Mouse (Mus musculus) heart, adult 2 months (tissue): ENCODE data around the gene Olfr91. TPM values are rescaled to one million over a fixed set of nuclear protein-coding genes. Genes with fewer than 3 reads are reported as not detected.
A peak's percentile ranks its signal among the peaks of the same experiment; 100 is the strongest.

Experiments
- DNase-seq, 2 experiments: peaks; one replicate each; pipeline ENCODE4 v3.0.0; 2021
- H3K27ac ChIP-seq: fragments of 200-600 bp; 2 replicates; pipeline ENCODE4 v1.8.1; 2022
- H3K27me3 ChIP-seq: fragments of 200-500 bp; 2 replicates; pipeline ENCODE4 v1.6.1; 2012; ENCODE audit warnings: mild to moderate bottlenecking, low read length, inconsistent platforms, mixed read lengths; ENCODE audit not compliant: control insufficient read depth, insufficient read depth
- H3K36me3 ChIP-seq: fragments of 200-500 bp; 2 replicates; pipeline ENCODE4 v1.6.1; 2012; ENCODE audit warnings: low read length, inconsistent platforms; ENCODE audit not compliant: control insufficient read depth, insufficient read depth
- H3K4me1 ChIP-seq: fragments of 200-500 bp; 2 replicates; pipeline ENCODE4 v1.6.1; 2011; ENCODE audit warnings: low read length; ENCODE audit not compliant: control insufficient read depth, insufficient read depth
- H3K4me3 ChIP-seq: fragments of 200-600 bp; 2 replicates; pipeline ENCODE4 v1.8.1; 2022
- H3K79me2 ChIP-seq: fragments of 200-500 bp; replicated peaks from 2 replicates; pipeline ENCODE4 v1.6.1; 2012; ENCODE audit warnings: mild to moderate bottlenecking, inconsistent platforms, low read length, moderate library complexity, mixed read lengths; ENCODE audit not compliant: control insufficient read depth, insufficient read depth
- H3K9ac ChIP-seq: fragments of 200-500 bp; 2 replicates; pipeline ENCODE4 v1.6.1; 2012; ENCODE audit warnings: low read depth, mild to moderate bottlenecking, control low read depth, inconsistent platforms, low read length, mixed read lengths
- CTCF ChIP-seq: fragments of 200-600 bp; IDR thresholded peaks from 2 replicates; pipeline ENCODE4 v1.8.1; 2022; ENCODE audit warnings: antibody characterized with exemption, mild to moderate bottlenecking, moderate library complexity
- EP300 ChIP-seq: fragments of 200-500 bp; IDR thresholded peaks from 2 replicates; pipeline ENCODE4 v1.6.1; 2011; ENCODE audit warnings: low read depth, low read length, control low read depth; ENCODE audit not compliant: insufficient read depth
- POLR2A ChIP-seq: fragments of 200-500 bp; IDR thresholded peaks from 2 replicates; pipeline ENCODE4 v1.6.1; 2011; ENCODE audit warnings: mild to moderate bottlenecking, low read depth, low read length, control low read depth; ENCODE audit not compliant: insufficient read depth
- WGBS: fragments of 180-500 bp; shearing (Covaris S2); methylation state at CpG from one replicate; pipeline ENCODE4 v1.1.7; 2018; 5-methylcytosine and 5-hydroxymethylcytosine counted together
- intact Hi-C: fragments of 180-260 bp; cut with DNase I; formaldehyde crosslinking; loops from one replicate; pipeline ENCODE4 v1.15.1; 2025
- polyA plus RNA-seq: library from polyadenylated mRNA; depleted of rRNA; stranded (reverse); fragments of >200 nt; gene quantifications from 2 replicates; pipeline ENCODE4 v1.2.3, GENCODE M21; 2012
- total RNA-seq, 2 experiments: library from RNA; stranded (reverse); gene quantifications; 2 replicates each; pipeline ENCODE4 v1.2.3; 2021

The Olfr91 gene
- total and polyA plus RNA-seq, 3 experiments = not detected

GRCm38 (mm10) chr17:37084632-37085031 lies 13.4 kb downstream of the Olfr91 start:
- H3K79me2 ChIP-seq = no peaks in the 10 kb centered on the region
- H3K4me1 ChIP-seq = no peaks in the 10 kb centered on the region
- H3K9ac ChIP-seq = no peak overlapping the region
- intact Hi-C loops = no loop called here
- no peaks in the 10 kb centered on the region for H3K27me3 ChIP-seq
- no peaks in the 10 kb centered on the region for H3K36me3 ChIP-seq
- WGBS = 65% methylated on average over 5 of the region's 5 CpGs
- H3K4me3 ChIP-seq = no peak overlapping the region
- no peak for DNase-seq
- TF ChIP-seq CTCF (peak; percentile 46), EP300 (no peak)
- no peak overlapping the region for H3K27ac ChIP-seq

GRCm38 (mm10) chr17:37083327-37083726 lies 14.8 kb downstream of the Olfr91 start:
- Histone ChIP-seq H3K9ac (no peak overlapping the region), H3K36me3 (no peaks in the 10 kb centered on the region), H3K79me2 (no peaks in the 10 kb centered on the region), H3K4me1 (no peaks in the 10 kb centered on the region), H3K4me3 (no peak overlapping the region), H3K27me3 (no peaks in the 10 kb centered on the region), H3K27ac (no peak overlapping the region)
- WGBS = 2% methylated on average over 8 of the region's 8 CpGs
- intact Hi-C loops = loop anchor here (1.0 kb wide), 1 partner anchor 120 kb away; no protein-coding TSS in a partner anchor
- peak; percentile 27 to 52 for DNase-seq
- peak; percentile 77 for TF ChIP-seq CTCF
- TF ChIP-seq POLR2A = no peak
- peak; percentile 69; the same call in 1 of the 2 replicates for TF ChIP-seq EP300

GRCm38 (mm10) chr17:37081659-37082058 lies 16.4 kb downstream of the Olfr91 start:
- H3K4me3 ChIP-seq = no peak overlapping the region
- H3K79me2 ChIP-seq = no peaks in the 10 kb centered on the region
- no peaks in the 10 kb centered on the region for H3K4me1 ChIP-seq
- H3K36me3 ChIP-seq = no peaks in the 10 kb centered on the region
- WGBS = 91% methylated on average over 4 of the region's 4 CpGs
- no peak for TF ChIP-seq EP300
- no peak for TF ChIP-seq CTCF
- no peak for TF ChIP-seq POLR2A
- intact Hi-C loops = no loop called here
- no peaks in the 10 kb centered on the region for H3K27me3 ChIP-seq
- no peak overlapping the region for H3K9ac ChIP-seq
- DNase-seq = no peak
- H3K27ac ChIP-seq = no peak overlapping the region

GRCm38 (mm10) chr17:37080119-37080518 lies 18.0 kb downstream of the Olfr91 start:
- Histone ChIP-seq H3K4me1 (no peaks in the 10 kb centered on the region), H3K27me3 (no peaks in the 10 kb centered on the region), H3K27ac (no peak overlapping the region), H3K79me2 (no peaks in the 10 kb centered on the region), H3K36me3 (no peaks in the 10 kb centered on the region), H3K9ac (no peak overlapping the region), H3K4me3 (no peak overlapping the region)
- 14% methylated on average over 5 of the region's 5 CpGs for WGBS
- TF ChIP-seq EP300 = no peak
- TF ChIP-seq CTCF = no peak
- no peak for TF ChIP-seq POLR2A
- intact Hi-C loops = no loop called here
- peak in 1 of 2 experiments; percentile 16 for DNase-seq

GRCm38 (mm10) chr17:37078990-37079389 lies 19.1 kb downstream of the Olfr91 start:
- WGBS = 53% methylated on average over 2 of the region's 2 CpGs
- Histone ChIP-seq H3K9ac (no peak overlapping the region), H3K4me1 (no peaks in the 10 kb centered on the region), H3K79me2 (no peaks in the 10 kb centered on the region), H3K36me3 (no peaks in the 10 kb centered on the region), H3K27ac (no peak overlapping the region), H3K4me3 (no peak overlapping the region), H3K27me3 (no peaks in the 10 kb centered on the region)
- TF ChIP-seq EP300 (no peak), POLR2A (no peak), CTCF (no peak)
- DNase-seq = no peak
- intact Hi-C loops = no loop called here

GRCm38 (mm10) chr17:37078193-37078592 lies 19.9 kb downstream of the Olfr91 start:
- no peak overlapping the region for H3K4me3 ChIP-seq
- intact Hi-C loops = no loop called here
- H3K79me2 ChIP-seq = no peaks in the 10 kb centered on the region
- TF ChIP-seq EP300 (no peak), POLR2A (no peak), CTCF (no peak)
- no peaks in the 10 kb centered on the region for H3K36me3 ChIP-seq
- WGBS = 48% methylated on average over 1 of the region's 1 CpGs
- DNase-seq = no peak
- no peaks in the 10 kb centered on the region for H3K27me3 ChIP-seq
- H3K9ac ChIP-seq = no peak overlapping the region
- no peaks in the 10 kb centered on the region for H3K4me1 ChIP-seq
- no peak overlapping the region for H3K27ac ChIP-seq
